Mouse (Mus musculus): Measurements from ENCODE around the gene Fbn1. TPM values are rescaled to one million over a fixed set of nuclear protein-coding genes. Genes with fewer than 3 reads are reported as not detected.

The Fbn1 gene
- polyA plus RNA-seq, 1 experiment from 2014 or later: 14.8 TPM

DNA sequence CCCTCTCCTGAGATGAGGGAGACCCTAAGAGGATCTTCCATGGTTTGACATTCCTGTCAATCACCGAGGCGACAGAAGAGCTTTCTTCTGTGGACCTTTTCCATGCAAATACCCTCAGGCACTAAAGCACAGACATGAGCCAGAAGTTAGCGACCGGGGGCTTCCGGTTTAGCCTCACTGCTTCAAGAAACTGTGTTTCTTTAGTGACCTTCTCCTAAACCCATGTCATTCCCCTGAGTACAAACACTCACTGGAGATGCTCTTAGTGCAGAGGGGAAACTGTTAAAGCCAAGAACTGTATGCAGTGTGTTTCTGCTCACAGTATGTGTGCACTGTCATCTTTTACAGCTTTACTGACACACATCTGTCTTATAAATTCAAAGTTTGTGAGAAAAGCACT, 131.9 kb downstream of the Fbn1 start:
- WGBS: 77% methylated on average over 5 of the region's 5 CpGs
- ATAC-seq (ENCODE audit: low FRiP score): no peak
- no peak overlapping the region for H3K27ac ChIP-seq

GRCm38 (mm10) chr2:125375301-125375700, 132.5 kb downstream of the Fbn1 start:
- Histone ChIP-seq H3K4me3 (no peak overlapping the region), H3K36me3 (no peaks in the 10 kb centered on the region), H3K27me3 (no peaks in the 10 kb centered on the region), H3K27ac (no peak overlapping the region), H3K9ac (no peak overlapping the region), H3K9me3 (replicated peaks) (no peaks in the 10 kb centered on the region), H3K4me2 (replicated peaks) (no peak overlapping the region), H3K4me1 (no peaks in the 10 kb centered on the region)
- no peak for ATAC-seq (ENCODE audit: low FRiP score)
- WGBS: 79% methylated on average over 10 of the region's 10 CpGs

More for the DNA sequence above, 131.9 kb downstream of the Fbn1 start:
- no peaks in the 10 kb centered on the region for H3K36me3 ChIP-seq
- no peak overlapping the region for H3K4me3 ChIP-seq
- H3K9ac ChIP-seq: no peak overlapping the region
- no peaks in the 10 kb centered on the region for H3K9me3 ChIP-seq (replicated peaks)
- no peak overlapping the region for H3K4me2 ChIP-seq (replicated peaks)
- no peaks in the 10 kb centered on the region for H3K27me3 ChIP-seq
- H3K4me1 ChIP-seq: no peaks in the 10 kb centered on the region

GRCm38 (mm10) chr2:125369666-125370065, 138.1 kb downstream of the Fbn1 start:
- Histone ChIP-seq H3K27me3 (no peaks in the 10 kb centered on the region), H3K4me2 (replicated peaks) (no peak overlapping the region), H3K9me3 (replicated peaks) (no peaks in the 10 kb centered on the region), H3K4me3 (no peak overlapping the region), H3K9ac (no peak overlapping the region), H3K36me3 (peaks cover 8% of the 10 kb centered on the region; the same call in 1 of the 2 replicates), H3K27ac (no peak overlapping the region), H3K4me1 (no peaks in the 10 kb centered on the region)
- 90% methylated on average over 8 of the region's 8 CpGs for WGBS
- ATAC-seq (ENCODE audit: low FRiP score): no peak

- ATAC-seq (ENCODE audit: low FRiP score): no peak
- Histone ChIP-seq H3K9ac (no peak overlapping the region), H3K36me3 (peaks cover 10% of the 10 kb centered on the region; the same call in 1 of the 2 replicates), H3K4me3 (no peak overlapping the region), H3K27ac (no peak overlapping the region), H3K4me2 (replicated peaks) (no peak overlapping the region), H3K27me3 (no peaks in the 10 kb centered on the region), H3K4me1 (no peaks in the 10 kb centered on the region), H3K9me3 (replicated peaks) (no peaks in the 10 kb centered on the region)
- 82% methylated on average over 4 of the region's 4 CpGs for WGBS
Observed at GRCm38 (mm10) chr2:125368616-125369015, 139.2 kb downstream of the Fbn1 start.

- 95% methylated on average over 4 of the region's 4 CpGs for WGBS
- Histone ChIP-seq H3K4me2 (replicated peaks) (no peak overlapping the region), H3K27ac (no peak overlapping the region), H3K9ac (no peak overlapping the region), H3K4me3 (no peak overlapping the region), H3K36me3 (peaks cover 18% of the 10 kb centered on the region; the same call in 1 of the 2 replicates), H3K4me1 (no peaks in the 10 kb centered on the region), H3K9me3 (replicated peaks) (no peaks in the 10 kb centered on the region), H3K27me3 (no peaks in the 10 kb centered on the region)
- ATAC-seq (ENCODE audit: low FRiP score): no peak
Observed at GRCm38 (mm10) chr2:125361661-125362060, 146.1 kb downstream of the Fbn1 start.

- Histone ChIP-seq H3K9me3 (replicated peaks) (no peaks in the 10 kb centered on the region), H3K36me3 (0 out of 2 replicates have a peak, but pooled peaks cover 4% of the 10 kb centered on the region), H3K9ac (no peak overlapping the region), H3K4me3 (no peak overlapping the region), H3K27ac (no peak overlapping the region), H3K4me1 (no peaks in the 10 kb centered on the region), H3K4me2 (replicated peaks) (no peak overlapping the region), H3K27me3 (no peaks in the 10 kb centered on the region)
- 80% methylated on average over 3 of the region's 3 CpGs for WGBS
- ATAC-seq (ENCODE audit: low FRiP score): no peak
Observed at GRCm38 (mm10) chr2:125356486-125356885, 151.3 kb downstream of the Fbn1 start.

DNA sequence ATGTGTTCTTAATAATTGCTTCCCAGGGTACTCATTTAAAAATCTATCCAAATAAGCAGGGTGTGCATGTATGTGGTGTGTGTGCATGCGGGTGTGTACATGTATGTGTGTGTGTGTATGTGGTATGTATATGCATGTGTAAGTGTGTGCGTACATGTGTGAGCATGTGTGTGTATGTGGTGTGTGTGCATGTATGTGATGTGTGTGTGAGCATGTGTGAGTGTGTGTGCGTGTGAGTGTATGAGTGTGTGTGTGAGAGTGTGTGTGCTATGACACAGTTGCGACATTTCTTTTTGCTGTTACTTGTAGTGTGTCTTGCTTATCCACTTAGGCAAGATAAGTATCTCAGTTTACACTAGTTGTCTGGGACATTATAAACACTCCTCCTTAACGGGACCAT, 151.7 kb downstream of the Fbn1 start:
- Histone ChIP-seq H3K36me3 (0 out of 2 replicates have a peak, but pooled peaks cover 3% of the 10 kb centered on the region), H3K27ac (no peak overlapping the region), H3K4me3 (no peak overlapping the region), H3K9me3 (replicated peaks) (no peaks in the 10 kb centered on the region), H3K4me1 (no peaks in the 10 kb centered on the region), H3K27me3 (no peaks in the 10 kb centered on the region), H3K4me2 (replicated peaks) (no peak overlapping the region), H3K9ac (no peak overlapping the region)
- 93% methylated on average over 5 of the region's 5 CpGs for WGBS
- no peak for ATAC-seq (ENCODE audit: low FRiP score)

- no peak overlapping the region for H3K4me2 ChIP-seq (replicated peaks)
- no peaks in the 10 kb centered on the region for H3K27me3 ChIP-seq
- no peak overlapping the region for H3K4me3 ChIP-seq
- H3K4me1 ChIP-seq: no peaks in the 10 kb centered on the region
- no peaks in the 10 kb centered on the region for H3K9me3 ChIP-seq (replicated peaks)
- no peak overlapping the region for H3K9ac ChIP-seq
- WGBS: 80% methylated on average over 11 of the region's 11 CpGs
- ATAC-seq (ENCODE audit: low FRiP score): no peak
- 0 out of 2 replicates have a peak, but pooled peaks cover 3% of the 10 kb centered on the region for H3K36me3 ChIP-seq
- H3K27ac ChIP-seq: no peak overlapping the region
Observed at GRCm38 (mm10) chr2:125355216-125355971, 152.4 kb downstream of the Fbn1 start.

GRCm38 (mm10) chr2:125354587-125354986, 153.2 kb downstream of the Fbn1 start:
- H3K4me2 ChIP-seq (replicated peaks): no peak overlapping the region
- 0 out of 2 replicates have a peak, but pooled peaks cover 3% of the 10 kb centered on the region for H3K36me3 ChIP-seq
- no peaks in the 10 kb centered on the region for H3K27me3 ChIP-seq
- no peak overlapping the region for H3K4me3 ChIP-seq
- no peaks in the 10 kb centered on the region for H3K9me3 ChIP-seq (replicated peaks)
- H3K27ac ChIP-seq: no peak overlapping the region
- no peaks in the 10 kb centered on the region for H3K4me1 ChIP-seq
- no peak for ATAC-seq (ENCODE audit: low FRiP score)
- 88% methylated on average over 11 of the region's 11 CpGs for WGBS
- no peak overlapping the region for H3K9ac ChIP-seq

DNA sequence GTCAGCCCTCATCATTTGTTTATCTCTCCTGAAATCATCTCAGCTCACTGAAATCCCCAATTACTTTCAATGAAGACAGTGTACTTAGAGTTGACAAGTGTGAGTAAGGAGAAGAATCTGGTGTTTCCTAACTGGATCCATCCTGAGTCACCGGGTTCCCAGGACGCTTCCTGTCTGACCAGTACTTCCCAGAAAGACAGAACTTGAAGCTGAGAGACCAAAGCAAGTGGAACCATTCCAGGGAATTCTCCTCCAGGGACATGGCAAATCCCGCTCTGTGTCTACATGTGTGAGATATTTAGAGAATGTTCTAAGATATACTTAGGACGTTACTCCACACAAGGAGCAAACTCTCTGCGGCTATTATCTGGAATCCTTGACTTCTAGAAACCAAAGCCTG, 158.6 kb downstream of the Fbn1 start:
- no peak for ATAC-seq (ENCODE audit: low FRiP score)
- no peak overlapping the region for H3K27ac ChIP-seq
- no peak overlapping the region for H3K4me3 ChIP-seq
- no peaks in the 10 kb centered on the region for H3K4me1 ChIP-seq
- no peak overlapping the region for H3K4me2 ChIP-seq (replicated peaks)
- no peak overlapping the region for H3K9ac ChIP-seq
- 0 out of 2 replicates have a peak, but pooled peaks cover 3% of the 10 kb centered on the region for H3K36me3 ChIP-seq
- H3K27me3 ChIP-seq: no peaks in the 10 kb centered on the region
- H3K9me3 ChIP-seq (replicated peaks): no peaks in the 10 kb centered on the region
- 91% methylated on average over 5 of the region's 5 CpGs for WGBS

DNA sequence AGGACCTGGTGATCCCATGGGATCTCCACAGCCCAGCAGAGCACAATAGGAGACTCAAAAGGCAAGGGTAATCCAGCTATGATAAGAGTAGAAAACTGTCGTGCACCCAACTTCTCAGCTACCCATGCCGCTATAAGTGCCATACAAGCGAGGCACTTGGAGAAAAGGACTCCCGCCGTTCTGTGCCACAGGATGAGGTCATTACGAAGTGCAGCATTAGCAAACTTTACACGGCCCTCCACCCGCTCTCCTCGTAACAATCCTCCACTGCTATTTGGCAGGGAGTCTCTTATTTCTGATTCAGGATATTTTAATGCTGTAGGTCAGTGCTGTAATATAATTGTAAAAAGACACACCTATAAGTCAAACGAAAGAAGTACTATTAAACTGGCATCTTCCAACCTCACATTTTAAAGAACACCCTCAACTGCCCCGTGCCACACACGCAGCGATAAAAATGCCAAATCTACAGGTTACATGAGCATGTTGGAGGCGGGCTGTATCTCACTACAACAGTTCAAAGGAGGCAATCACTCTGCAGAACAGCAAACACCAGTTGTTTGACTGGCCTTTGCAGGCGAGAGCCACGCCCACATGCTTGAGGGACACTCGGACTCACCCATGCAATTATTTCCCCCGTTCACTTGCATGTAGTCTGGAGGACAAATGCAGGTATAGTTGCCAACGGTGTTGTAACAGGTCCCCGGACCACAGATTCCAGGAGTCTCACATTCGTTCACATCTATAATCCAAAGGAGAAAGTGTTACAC, 165.4 kb downstream of the Fbn1 start:
- Histone ChIP-seq H3K27ac (no peak overlapping the region), H3K4me2 (replicated peaks) (no peak overlapping the region), H3K4me1 (no peaks in the 10 kb centered on the region), H3K9me3 (replicated peaks) (no peaks in the 10 kb centered on the region), H3K9ac (no peak overlapping the region), H3K27me3 (no peaks in the 10 kb centered on the region), H3K36me3 (peaks cover 29% of the 10 kb centered on the region; the same call in 1 of the 2 replicates), H3K4me3 (no peak overlapping the region)
- ATAC-seq (ENCODE audit: low FRiP score): no peak
- WGBS: 91% methylated on average over 21 of the region's 21 CpGs

- 85% methylated on average over 5 of the region's 5 CpGs for WGBS
- no peaks in the 10 kb centered on the region for H3K9me3 ChIP-seq (replicated peaks)
- H3K4me1 ChIP-seq: no peaks in the 10 kb centered on the region
- H3K4me2 ChIP-seq (replicated peaks): no peak overlapping the region
- H3K4me3 ChIP-seq: no peak overlapping the region
- H3K27me3 ChIP-seq: no peaks in the 10 kb centered on the region
- no peak for ATAC-seq (ENCODE audit: low FRiP score)
- H3K9ac ChIP-seq: no peak overlapping the region
- peaks cover 38% of the 10 kb centered on the region; the same call in 1 of the 2 replicates for H3K36me3 ChIP-seq
- no peak overlapping the region for H3K27ac ChIP-seq
Observed at GRCm38 (mm10) chr2:125340381-125340780, 167.4 kb downstream of the Fbn1 start.

Measured in hindbrain, embryonic 12.5 days (tissue).